Mouse (Mus musculus): ENCODE data around the gene 1700021F05Rik. TPM values are rescaled to one million over a fixed set of nuclear protein-coding genes. Genes with fewer than 3 reads are reported as not detected.
A peak's percentile ranks its signal among the peaks of the same experiment; 100 is the strongest.

The 1700021F05Rik gene
- 45.8 and 46.2 TPM in 2 replicates for total RNA-seq (2017)

- peak; percentile 94 to 99 for ATAC-seq (replicated peaks in 1 of 2; ENCODE audit: insufficient read depth in 1 of 2, low FRiP score in 2 of 2, low TSS enrichment in 1 of 2, low read depth in 1 of 2, poor library complexity in 2 of 2, severe bottlenecking in 2 of 2)
These were observed at the start of gene 1700021F05Rik for GRCm38 (mm10) chr10:43540442-43541152. 1700021F05Rik (minus strand) TSS chr10:43540994.

- ATAC-seq (replicated peaks in 1 of 2; ENCODE audit: insufficient read depth in 1 of 2, low FRiP score in 2 of 2, low TSS enrichment in 1 of 2, low read depth in 1 of 2, poor library complexity in 2 of 2, severe bottlenecking in 2 of 2): peak; percentile 12 to 43; a peak in 3 of 4 replicates
These were observed 47.8 kb upstream of the 1700021F05Rik start for GRCm38 (mm10) chr10:43588470-43589177.

GRCm38 (mm10) chr10:43584538-43584937 lies 43.7 kb upstream of the 1700021F05Rik start:
- no peak for ATAC-seq (replicated peaks in 1 of 2; ENCODE audit: insufficient read depth in 1 of 2, low FRiP score in 2 of 2, low TSS enrichment in 1 of 2, low read depth in 1 of 2, poor library complexity in 2 of 2, severe bottlenecking in 2 of 2)

GRCm38 (mm10) chr10:43581260-43581659 lies 40.5 kb upstream of the 1700021F05Rik start:
- ATAC-seq (replicated peaks in 1 of 2; ENCODE audit: insufficient read depth in 1 of 2, low FRiP score in 2 of 2, low TSS enrichment in 1 of 2, low read depth in 1 of 2, poor library complexity in 2 of 2, severe bottlenecking in 2 of 2): no peak

GRCm38 (mm10) chr10:43580649-43581078 lies 39.9 kb upstream of the 1700021F05Rik start:
- peak; percentile 4 to 22; a peak in 3 of 4 replicates for ATAC-seq (replicated peaks in 1 of 2; ENCODE audit: insufficient read depth in 1 of 2, low FRiP score in 2 of 2, low TSS enrichment in 1 of 2, low read depth in 1 of 2, poor library complexity in 2 of 2, severe bottlenecking in 2 of 2)

- peak in 1 of 2 experiments; percentile 8; a peak in 1 of 4 replicates for ATAC-seq (replicated peaks in 1 of 2; ENCODE audit: insufficient read depth in 1 of 2, low FRiP score in 2 of 2, low TSS enrichment in 1 of 2, low read depth in 1 of 2, poor library complexity in 2 of 2, severe bottlenecking in 2 of 2)
These were observed 38.8 kb upstream of the 1700021F05Rik start for GRCm38 (mm10) chr10:43579381-43580261.

GRCm38 (mm10) chr10:43578754-43579380 lies 38.1 kb upstream of the 1700021F05Rik start:
- ATAC-seq (replicated peaks in 1 of 2; ENCODE audit: insufficient read depth in 1 of 2, low FRiP score in 2 of 2, low TSS enrichment in 1 of 2, low read depth in 1 of 2, poor library complexity in 2 of 2, severe bottlenecking in 2 of 2): peak; percentile 38 to 47

GRCm38 (mm10) chr10:43578366-43578753 lies 37.6 kb upstream of the 1700021F05Rik start:
- ATAC-seq (replicated peaks in 1 of 2; ENCODE audit: insufficient read depth in 1 of 2, low FRiP score in 2 of 2, low TSS enrichment in 1 of 2, low read depth in 1 of 2, poor library complexity in 2 of 2, severe bottlenecking in 2 of 2): 0 out of 4 replicates have a peak, but pooled peaks of 1 of the 2 experiments have one; percentile 1

- ATAC-seq (replicated peaks in 1 of 2; ENCODE audit: insufficient read depth in 1 of 2, low FRiP score in 2 of 2, low TSS enrichment in 1 of 2, low read depth in 1 of 2, poor library complexity in 2 of 2, severe bottlenecking in 2 of 2): no peak
These were observed 37.2 kb upstream of the 1700021F05Rik start, which contains the start of gene Cd24a for GRCm38 (mm10) chr10:43577997-43578331. Cd24a (plus strand) TSS chr10:43578284.

GRCm38 (mm10) chr10:43577299-43577996 lies 36.7 kb upstream of the 1700021F05Rik start:
- ATAC-seq (replicated peaks in 1 of 2; ENCODE audit: insufficient read depth in 1 of 2, low FRiP score in 2 of 2, low TSS enrichment in 1 of 2, low read depth in 1 of 2, poor library complexity in 2 of 2, severe bottlenecking in 2 of 2): peak in 1 of 2 experiments; percentile 6; a peak in 1 of 4 replicates

GRCm38 (mm10) chr10:43574956-43575355 lies 34.2 kb upstream of the 1700021F05Rik start:
- peak; percentile 47 to 54 for ATAC-seq (replicated peaks in 1 of 2; ENCODE audit: insufficient read depth in 1 of 2, low FRiP score in 2 of 2, low TSS enrichment in 1 of 2, low read depth in 1 of 2, poor library complexity in 2 of 2, severe bottlenecking in 2 of 2)

- ATAC-seq (replicated peaks in 1 of 2; ENCODE audit: insufficient read depth in 1 of 2, low FRiP score in 2 of 2, low TSS enrichment in 1 of 2, low read depth in 1 of 2, poor library complexity in 2 of 2, severe bottlenecking in 2 of 2): no peak
These were observed 33.6 kb upstream of the 1700021F05Rik start for GRCm38 (mm10) chr10:43574352-43574751.

GRCm38 (mm10) chr10:43561311-43561710 lies 20.5 kb upstream of the 1700021F05Rik start:
- ATAC-seq (replicated peaks in 1 of 2; ENCODE audit: insufficient read depth in 1 of 2, low FRiP score in 2 of 2, low TSS enrichment in 1 of 2, low read depth in 1 of 2, poor library complexity in 2 of 2, severe bottlenecking in 2 of 2): no peak

GRCm38 (mm10) chr10:43560765-43561164 lies 20.0 kb upstream of the 1700021F05Rik start:
- no peak for ATAC-seq (replicated peaks in 1 of 2; ENCODE audit: insufficient read depth in 1 of 2, low FRiP score in 2 of 2, low TSS enrichment in 1 of 2, low read depth in 1 of 2, poor library complexity in 2 of 2, severe bottlenecking in 2 of 2)

GRCm38 (mm10) chr10:43559313-43559712 lies 18.5 kb upstream of the 1700021F05Rik start:
- ATAC-seq (replicated peaks in 1 of 2; ENCODE audit: insufficient read depth in 1 of 2, low FRiP score in 2 of 2, low TSS enrichment in 1 of 2, low read depth in 1 of 2, poor library complexity in 2 of 2, severe bottlenecking in 2 of 2): no peak

GRCm38 (mm10) chr10:43557630-43558165 lies 16.9 kb upstream of the 1700021F05Rik start:
- ATAC-seq (replicated peaks in 1 of 2; ENCODE audit: insufficient read depth in 1 of 2, low FRiP score in 2 of 2, low TSS enrichment in 1 of 2, low read depth in 1 of 2, poor library complexity in 2 of 2, severe bottlenecking in 2 of 2): no peak

All from hematopoietic stem cell, adult 5-6 weeks (primary cell).